Mouse (Mus musculus): ENCODE measurements around the gene Bcar3.

Bcar3 gene

GRCm38 (mm10) chr3:122566549-122566948 is 272.6 kb downstream of the Bcar3 start:
- no peak for DNase-seq (ENCODE audit: low spot score)

- no peak for DNase-seq (ENCODE audit: low spot score)
Measured at GRCm38 (mm10) chr3:122573426-122574286, 279.7 kb downstream of the Bcar3 start.

- no peak for DNase-seq (ENCODE audit: low spot score)
Measured at GRCm38 (mm10) chr3:122574921-122575320, 281.0 kb downstream of the Bcar3 start.

DNA sequence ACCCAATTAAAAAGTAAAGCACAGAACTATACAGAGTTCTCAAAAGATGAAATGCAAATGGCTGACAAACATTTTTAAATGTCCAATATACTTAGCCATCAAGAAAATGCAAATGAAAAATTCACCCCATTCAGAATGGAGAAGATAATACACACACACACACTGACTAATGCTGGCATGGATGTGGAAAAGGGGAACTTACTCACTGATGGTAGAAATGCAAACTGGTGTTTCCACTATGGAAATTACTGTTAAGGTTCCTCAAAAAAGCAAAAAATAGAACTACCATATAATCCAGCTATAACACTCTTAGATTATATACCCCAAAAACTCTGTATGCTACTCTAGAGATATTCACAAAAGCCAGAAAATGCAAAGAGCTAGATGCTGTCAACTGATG is 283.4 kb downstream of the Bcar3 start:
- no peak for DNase-seq (ENCODE audit: low spot score)
